Mouse (Mus musculus) liver, embryonic 16.5 days (tissue): ENCODE measurements at regions not wholly inside any gene's neighbourhood (a gene's known extent, or its start where the extent isn't known, plus 50 kb on each side); places are given as distances from the start of the nearest gene placed in this dataset.

Source experiments
- ATAC-seq: fragments of 200-750 bp; cut with Nextera tagmentation; 2 replicates; pipeline ENCODE4 v1.8.0; 2017; ENCODE audit warnings: low read depth, mild to moderate bottlenecking, moderate number of reproducible peaks, moderate library complexity
- H3K27ac ChIP-seq: fragments of 300-500 bp; sonication (generic); 2 replicates; pipeline ENCODE4 v1.5.1; 2014; ENCODE audit warnings: mild to moderate bottlenecking, low read length
- H3K27me3 ChIP-seq: fragments of 300-500 bp; sonication (generic); 2 replicates; pipeline ENCODE4 v1.6.1; 2014; ENCODE audit warnings: low read depth, low read length, mixed read lengths; ENCODE audit not compliant: control insufficient read depth, insufficient read depth
- H3K36me3 ChIP-seq: fragments of 300-500 bp; sonication (generic); 2 replicates; pipeline ENCODE4 v1.6.1; 2014; ENCODE audit warnings: mild to moderate bottlenecking; ENCODE audit not compliant: control insufficient read depth, insufficient read depth
- H3K4me1 ChIP-seq: fragments of 300-500 bp; sonication (generic); 2 replicates; pipeline ENCODE4 v1.6.1; 2014; ENCODE audit warnings: low read depth, low read length, mixed read lengths; ENCODE audit not compliant: control insufficient read depth
- H3K4me2 ChIP-seq: fragments of 300-500 bp; sonication (generic); 2 replicates; pipeline ENCODE4 v1.6.1; 2014; ENCODE audit warnings: low read depth, low read length, mixed read lengths
- H3K4me3 ChIP-seq: fragments of 300-500 bp; sonication (generic); 2 replicates; pipeline ENCODE4 v1.5.1; 2014; ENCODE audit warnings: low read depth, mild to moderate bottlenecking, low read length
- H3K9ac ChIP-seq: fragments of 300-500 bp; sonication (generic); 2 replicates; pipeline ENCODE4 v1.6.1; 2014; ENCODE audit warnings: low read depth, low read length
- H3K9me3 ChIP-seq: fragments of 300-500 bp; sonication (generic); replicated peaks from 2 replicates; pipeline ENCODE4 v1.6.1; 2016; ENCODE audit warnings: low read length; ENCODE audit not compliant: control insufficient read depth
- WGBS: fragments of 180-500 bp; shearing (Covaris S2); extraction: QIAGEN DNeasy Blood & Tissue Kit; methylation state at CpG from one replicate; pipeline ENCODE4 v1.1.7; 2014; ENCODE audit not compliant: insufficient replicate concordance; 5-methylcytosine and 5-hydroxymethylcytosine counted together

DNA sequence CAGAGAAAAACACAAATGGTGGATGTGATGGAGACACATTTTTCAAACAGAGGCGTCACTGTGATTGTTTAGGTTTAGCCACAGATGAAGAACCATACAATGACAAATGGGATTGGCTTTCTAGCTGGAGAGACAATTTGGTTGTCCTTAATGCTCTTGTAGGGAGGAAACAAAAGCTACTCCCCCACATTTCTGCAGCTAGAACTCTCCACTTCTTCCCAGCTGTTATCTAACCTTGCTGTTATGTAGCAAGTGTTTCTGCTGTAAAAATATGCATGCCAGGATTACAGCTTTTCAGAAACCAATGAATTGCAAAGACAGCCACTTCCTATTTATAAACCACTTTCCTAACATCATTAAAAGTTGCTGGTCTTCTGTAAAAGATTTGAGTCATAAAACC is 309.2 kb upstream of the Etaa1 start:
- H3K9ac ChIP-seq = no peak overlapping the region
- no peak for ATAC-seq
- no peak overlapping the region for H3K27ac ChIP-seq
- no peak overlapping the region for H3K4me2 ChIP-seq
- no peaks in the 10 kb centered on the region for H3K4me1 ChIP-seq
- no peak overlapping the region for H3K4me3 ChIP-seq
- no peaks in the 10 kb centered on the region for H3K36me3 ChIP-seq
- no peaks in the 10 kb centered on the region for H3K9me3 ChIP-seq
- no peaks in the 10 kb centered on the region for H3K27me3 ChIP-seq
- 48% methylated on average over 1 of the region's 1 CpGs for WGBS

GRCm38 (mm10) chr11:18249236-18249635 is 295.6 kb upstream of the Etaa1 start:
- ATAC-seq = no peak
- no peak overlapping the region for H3K27ac ChIP-seq
- H3K4me1 ChIP-seq = no peaks in the 10 kb centered on the region
- 35% methylated on average over 4 of the region's 4 CpGs for WGBS
- H3K9me3 ChIP-seq = no peaks in the 10 kb centered on the region
- H3K4me2 ChIP-seq = no peak overlapping the region
- no peaks in the 10 kb centered on the region for H3K36me3 ChIP-seq
- no peak overlapping the region for H3K9ac ChIP-seq
- H3K4me3 ChIP-seq = no peak overlapping the region
- no peaks in the 10 kb centered on the region for H3K27me3 ChIP-seq

- Histone ChIP-seq H3K4me3 (no peak overlapping the region), H3K4me2 (no peak overlapping the region), H3K27ac (no peak overlapping the region), H3K4me1 (no peaks in the 10 kb centered on the region), H3K36me3 (no peaks in the 10 kb centered on the region), H3K9me3 (no peaks in the 10 kb centered on the region), H3K9ac (no peak overlapping the region), H3K27me3 (no peaks in the 10 kb centered on the region)
- ATAC-seq = no peak
- WGBS = 14% methylated on average over 4 of the region's 4 CpGs
These were observed 263.1 kb upstream of the Etaa1 start for GRCm38 (mm10) chr11:18216762-18217161.

GRCm38 (mm10) chr11:18173028-18173427 is 219.4 kb upstream of the Etaa1 start:
- no peaks in the 10 kb centered on the region for H3K4me1 ChIP-seq
- H3K27me3 ChIP-seq = no peaks in the 10 kb centered on the region
- no peaks in the 10 kb centered on the region for H3K9me3 ChIP-seq
- ATAC-seq = no peak
- H3K27ac ChIP-seq = no peak overlapping the region
- no peak overlapping the region for H3K9ac ChIP-seq
- no peak overlapping the region for H3K4me3 ChIP-seq
- no peak overlapping the region for H3K4me2 ChIP-seq
- WGBS = 55% methylated on average over 2 of the region's 2 CpGs
- no peaks in the 10 kb centered on the region for H3K36me3 ChIP-seq

DNA sequence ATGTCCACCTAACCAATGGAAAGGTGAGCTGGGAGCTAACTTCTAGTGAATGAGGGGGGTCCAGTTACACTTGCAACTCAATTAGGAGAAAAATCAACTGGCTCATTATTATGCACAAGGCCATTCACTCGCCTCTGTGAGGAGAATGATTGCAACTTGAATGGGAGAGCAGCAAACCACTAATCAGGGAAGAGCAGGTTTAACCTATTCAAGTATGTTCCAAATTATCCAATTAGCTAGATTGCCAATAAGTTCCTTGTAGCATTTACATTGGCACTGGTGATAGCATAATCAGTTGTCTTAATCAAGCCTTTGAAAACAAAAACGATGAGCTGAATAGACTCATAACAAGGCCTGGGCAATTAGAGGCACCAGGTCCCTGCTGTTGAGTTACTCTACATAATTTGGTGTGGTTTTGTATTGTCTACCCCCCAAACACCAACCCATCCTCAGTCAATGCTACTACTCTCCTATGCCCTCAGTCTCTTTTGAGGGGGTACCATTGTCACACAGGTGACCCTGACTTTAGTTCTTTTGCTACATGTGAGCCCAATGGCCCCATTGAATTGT is 217.6 kb upstream of the Etaa1 start:
- no peaks in the 10 kb centered on the region for H3K9me3 ChIP-seq
- no peak overlapping the region for H3K9ac ChIP-seq
- H3K27ac ChIP-seq = no peak overlapping the region
- WGBS = 52% methylated on average over 2 of the region's 2 CpGs
- H3K4me3 ChIP-seq = no peak overlapping the region
- H3K4me1 ChIP-seq = no peaks in the 10 kb centered on the region
- H3K4me2 ChIP-seq = no peak overlapping the region
- ATAC-seq = no peak
- no peaks in the 10 kb centered on the region for H3K27me3 ChIP-seq
- no peaks in the 10 kb centered on the region for H3K36me3 ChIP-seq

DNA sequence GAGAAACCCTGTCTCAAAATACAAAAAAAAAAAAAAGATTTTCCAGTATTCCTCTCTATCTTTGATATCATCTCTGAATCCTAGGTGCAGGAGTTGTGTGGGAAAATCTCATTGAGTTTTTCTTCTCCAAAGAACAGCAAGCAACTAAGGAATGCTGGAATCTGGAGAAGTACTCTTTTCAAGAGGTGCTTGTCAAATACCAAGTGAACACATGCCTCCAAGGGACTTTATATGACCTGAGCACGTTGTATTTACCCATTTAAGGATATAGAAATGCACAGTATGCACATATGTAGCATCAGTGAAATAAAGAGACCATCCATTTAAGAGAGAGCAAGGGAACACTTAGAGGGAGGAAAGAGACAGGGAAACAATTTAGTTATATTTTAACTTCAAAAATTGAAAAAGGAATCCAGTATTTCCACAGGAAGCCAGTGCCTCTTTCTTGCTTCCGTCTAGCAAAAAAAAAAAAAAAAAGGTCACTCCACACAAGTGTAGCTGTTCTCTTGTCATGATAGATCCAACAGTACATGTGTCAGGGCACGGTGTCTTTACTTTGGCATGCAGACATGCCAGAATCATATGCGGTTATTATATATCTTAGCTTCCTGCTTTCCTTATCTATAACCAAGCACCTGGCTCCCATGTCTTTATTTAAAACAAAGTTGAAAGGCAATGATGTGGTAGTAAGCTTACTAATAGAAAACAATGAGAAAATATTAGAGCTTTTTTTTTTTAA is 212.1 kb upstream of the Etaa1 start:
- Histone ChIP-seq H3K4me2 (no peak overlapping the region), H3K9me3 (no peaks in the 10 kb centered on the region), H3K4me3 (no peak overlapping the region), H3K9ac (no peak overlapping the region), H3K27ac (no peak overlapping the region), H3K4me1 (no peaks in the 10 kb centered on the region), H3K36me3 (no peaks in the 10 kb centered on the region), H3K27me3 (no peaks in the 10 kb centered on the region)
- WGBS = 37% methylated on average over 4 of the region's 4 CpGs
- no peak for ATAC-seq

DNA sequence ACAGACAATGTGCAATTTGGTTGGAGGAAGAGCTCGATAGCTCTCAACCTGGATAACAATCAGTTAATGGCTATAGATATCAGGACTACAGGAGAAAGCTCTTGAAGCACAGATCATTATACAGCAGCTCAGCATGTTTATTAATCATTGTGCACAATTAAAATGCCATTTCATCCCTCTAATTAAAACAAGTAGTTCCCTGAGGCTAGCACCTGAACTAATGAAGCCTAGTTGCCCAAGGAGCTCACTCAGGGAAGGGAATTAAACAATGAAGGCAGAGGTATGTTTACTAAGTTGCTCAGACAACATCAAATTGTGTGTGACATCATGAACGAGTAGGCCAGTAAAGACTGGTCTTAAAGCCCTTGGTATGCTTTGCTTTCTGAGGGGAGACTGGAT is 210.3 kb upstream of the Etaa1 start:
- Histone ChIP-seq H3K9ac (no peak overlapping the region), H3K27me3 (no peaks in the 10 kb centered on the region), H3K36me3 (no peaks in the 10 kb centered on the region), H3K9me3 (no peaks in the 10 kb centered on the region), H3K4me3 (no peak overlapping the region), H3K4me2 (no peak overlapping the region), H3K4me1 (no peaks in the 10 kb centered on the region), H3K27ac (no peak overlapping the region)
- no peak for ATAC-seq
- 49% methylated on average over 2 of the region's 2 CpGs for WGBS

- no peak for ATAC-seq
- H3K9ac ChIP-seq = no peak overlapping the region
- H3K36me3 ChIP-seq = no peaks in the 10 kb centered on the region
- 57% methylated on average over 5 of the region's 5 CpGs for WGBS
- H3K9me3 ChIP-seq = no peaks in the 10 kb centered on the region
- H3K4me3 ChIP-seq = no peak overlapping the region
- no peaks in the 10 kb centered on the region for H3K27me3 ChIP-seq
- no peaks in the 10 kb centered on the region for H3K4me1 ChIP-seq
- H3K4me2 ChIP-seq = no peak overlapping the region
- no peak overlapping the region for H3K27ac ChIP-seq
These were observed 209.7 kb upstream of the Etaa1 start for GRCm38 (mm10) chr11:18163156-18164024.

DNA sequence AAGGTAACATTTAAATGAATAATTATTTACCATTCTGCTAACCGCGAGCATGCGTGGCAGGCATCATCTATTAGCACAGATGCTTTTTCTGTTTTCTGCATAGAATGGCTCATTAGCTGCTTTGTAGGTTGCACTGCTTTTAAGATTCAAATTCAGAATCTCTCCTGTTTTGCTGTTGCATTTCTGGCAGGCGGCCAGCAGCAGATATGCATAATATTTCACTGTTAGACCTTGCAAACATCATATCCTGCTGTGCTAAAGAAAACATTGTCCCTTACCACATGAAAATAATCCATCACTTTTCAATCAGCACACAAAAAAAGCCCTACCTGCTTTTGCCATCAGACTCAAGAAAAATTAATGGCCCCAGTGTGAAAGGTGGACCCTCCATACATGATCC is 202.8 kb upstream of the Etaa1 start:
- no peak overlapping the region for H3K4me2 ChIP-seq
- H3K9me3 ChIP-seq = no peaks in the 10 kb centered on the region
- no peaks in the 10 kb centered on the region for H3K36me3 ChIP-seq
- no peak overlapping the region for H3K9ac ChIP-seq
- no peaks in the 10 kb centered on the region for H3K4me1 ChIP-seq
- no peak for ATAC-seq
- no peak overlapping the region for H3K27ac ChIP-seq
- no peaks in the 10 kb centered on the region for H3K27me3 ChIP-seq
- no peak overlapping the region for H3K4me3 ChIP-seq
- WGBS = 77% methylated on average over 4 of the region's 4 CpGs
